Mouse (Mus musculus): ENCODE measurements around the gene Gfm2.

GRCm38 (mm10) chr13:97223856-97224255 lies 86.1 kb downstream of the Gfm2 start:
- TF ChIP-seq CTCF (IDR thresholded peaks at IDR 0.05; ENCODE audit: low read depth) (no peak), EP300 (IDR thresholded peaks at IDR 0.05; ENCODE audit: low read depth) (no peak)
